Mouse (Mus musculus): ENCODE results near the gene Sart3. TPM values are rescaled to one million over a fixed set of nuclear protein-coding genes. Genes with fewer than 3 reads are reported as not detected.
A peak's percentile ranks its signal among the peaks of the same experiment; 100 is the strongest.
"Not testable (repeated sequence)": the region's sequence is repeated elsewhere in the genome, so short reads cannot be mapped to it uniquely, and the experiment has no call there.

The Sart3 gene
- total and polyA plus RNA-seq, 2 experiments from 2014 or later: 11.9 to 15.8 TPM

- Histone ChIP-seq H3K4me2 (ENCODE audit: low read depth, low read length) (no peak overlapping the region), H3K36me3 (replicated peaks; ENCODE audit: control insufficient read depth, insufficient read depth, low read length) (no peaks in the 10 kb centered on the region), H3K27ac (ENCODE audit: low read depth) (no peak overlapping the region), H3K4me3 (ENCODE audit: low read depth, low read length) (no peak overlapping the region), H3K9ac (replicated peaks; ENCODE audit: low read depth, low read length) (no peak overlapping the region), H3K9me3 (replicated peaks; ENCODE audit: control insufficient read depth, low read length) (0 out of 2 replicates have a peak, but pooled peaks cover 3% of the 10 kb centered on the region), H3K4me1 (ENCODE audit: control insufficient read depth, insufficient read depth) (no peaks in the 10 kb centered on the region), H3K27me3 (ENCODE audit: control insufficient read depth, insufficient read depth, low read length) (0 out of 2 replicates have a peak, but pooled peaks cover 3% of the 10 kb centered on the region)
- 0 out of 2 replicates have a peak, but pooled peaks have one; percentile 4 for TF ChIP-seq CTCF (IDR thresholded peaks at IDR 0.05; ENCODE audit: low read depth)
- TF ChIP-seq EP300 (IDR thresholded peaks at IDR 0.05; ENCODE audit: low read depth): no peak
- no peak for DNase-seq (ENCODE audit: low spot score)
- WGBS: 14% methylated on average over 9 of the region's 9 CpGs
- ATAC-seq (ENCODE audit: insufficient read depth, low read depth): no peak
These were observed 41.3 kb upstream of the Sart3 start for GRCm38 (mm10) chr5:113813608-113814007.

- 0 out of 2 replicates have a peak, but pooled peaks cover 3% of the 10 kb centered on the region for H3K9me3 ChIP-seq (replicated peaks; ENCODE audit: control insufficient read depth, low read length)
- 84% methylated on average over 2 of the region's 2 CpGs for WGBS
- no peaks in the 10 kb centered on the region for H3K36me3 ChIP-seq (replicated peaks; ENCODE audit: control insufficient read depth, insufficient read depth, low read length)
- no peaks in the 10 kb centered on the region for H3K4me1 ChIP-seq (ENCODE audit: control insufficient read depth, insufficient read depth)
- H3K27me3 ChIP-seq (ENCODE audit: control insufficient read depth, insufficient read depth, low read length): 0 out of 2 replicates have a peak, but pooled peaks cover 3% of the 10 kb centered on the region
- H3K27ac ChIP-seq (ENCODE audit: low read depth): no peak overlapping the region
- H3K4me3 ChIP-seq (ENCODE audit: low read depth, low read length): no peak overlapping the region
- no peak overlapping the region for H3K4me2 ChIP-seq (ENCODE audit: low read depth, low read length)
- H3K9ac ChIP-seq (replicated peaks; ENCODE audit: low read depth, low read length): no peak overlapping the region
- DNase-seq (ENCODE audit: low spot score): no peak
- no peak for TF ChIP-seq CTCF (IDR thresholded peaks at IDR 0.05; ENCODE audit: low read depth)
- no peak for TF ChIP-seq EP300 (IDR thresholded peaks at IDR 0.05; ENCODE audit: low read depth)
- ATAC-seq (ENCODE audit: insufficient read depth, low read depth): no peak
These were observed 40.3 kb upstream of the Sart3 start for GRCm38 (mm10) chr5:113812638-113813037.

DNA sequence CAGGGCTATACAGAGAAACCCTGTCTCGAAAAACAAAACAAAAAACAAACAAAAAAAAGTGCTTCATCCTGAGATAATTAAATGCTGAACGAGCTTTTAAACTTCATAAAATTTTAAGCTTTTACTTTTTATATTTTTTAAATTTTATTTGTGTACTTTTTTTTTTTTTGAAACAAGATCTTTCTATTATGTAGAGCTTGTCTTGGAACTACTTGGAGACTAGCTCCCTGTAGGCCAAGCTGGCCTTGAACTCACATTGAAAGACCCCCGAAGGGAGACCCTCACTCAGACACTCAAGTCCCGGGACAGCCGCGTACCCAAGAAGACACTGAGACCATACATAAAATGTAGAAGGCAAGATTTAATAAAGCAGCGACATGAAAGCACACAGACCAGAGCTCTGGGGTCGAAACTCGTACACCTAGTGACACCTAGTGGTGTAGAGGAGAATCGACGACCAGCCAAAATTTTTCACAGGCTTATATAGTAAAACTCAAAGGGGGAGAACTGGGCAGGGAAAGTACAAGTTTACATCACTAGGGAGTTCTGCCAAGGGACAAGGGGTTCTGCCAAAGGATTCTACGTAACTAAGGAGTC, 39.6 kb upstream of the Sart3 start:
- not testable (repeated sequence) for DNase-seq (ENCODE audit: low spot score); H3K36me3 ChIP-seq (replicated peaks; ENCODE audit: control insufficient read depth, insufficient read depth, low read length); H3K9me3 ChIP-seq (replicated peaks; ENCODE audit: control insufficient read depth, low read length); H3K4me2 ChIP-seq (ENCODE audit: low read depth, low read length); H3K4me3 ChIP-seq (ENCODE audit: low read depth, low read length); ATAC-seq (ENCODE audit: insufficient read depth, low read depth); H3K27ac ChIP-seq (ENCODE audit: low read depth); H3K9ac ChIP-seq (replicated peaks; ENCODE audit: low read depth, low read length); H3K27me3 ChIP-seq (ENCODE audit: control insufficient read depth, insufficient read depth, low read length); H3K4me1 ChIP-seq (ENCODE audit: control insufficient read depth, insufficient read depth)
- 18% methylated on average over 11 of the region's 12 CpGs for WGBS
- TF ChIP-seq CTCF (IDR thresholded peaks at IDR 0.05; ENCODE audit: low read depth): peak; percentile 50

- ATAC-seq (ENCODE audit: insufficient read depth, low read depth): no peak
- Histone ChIP-seq H3K36me3 (replicated peaks; ENCODE audit: control insufficient read depth, insufficient read depth, low read length) (no peaks in the 10 kb centered on the region), H3K4me3 (ENCODE audit: low read depth, low read length) (no peak overlapping the region), H3K27me3 (ENCODE audit: control insufficient read depth, insufficient read depth, low read length) (0 out of 2 replicates have a peak, but pooled peaks cover 4% of the 10 kb centered on the region), H3K9ac (replicated peaks; ENCODE audit: low read depth, low read length) (no peak overlapping the region), H3K4me1 (ENCODE audit: control insufficient read depth, insufficient read depth) (no peaks in the 10 kb centered on the region), H3K9me3 (replicated peaks; ENCODE audit: control insufficient read depth, low read length) (0 out of 2 replicates have a peak, but pooled peaks cover 3% of the 10 kb centered on the region), H3K27ac (ENCODE audit: low read depth) (no peak overlapping the region), H3K4me2 (ENCODE audit: low read depth, low read length) (no peak overlapping the region)
- WGBS: 81% methylated on average over 4 of the region's 4 CpGs
- DNase-seq (ENCODE audit: low spot score): no peak
- TF ChIP-seq CTCF (IDR thresholded peaks at IDR 0.05; ENCODE audit: low read depth) (no peak), EP300 (IDR thresholded peaks at IDR 0.05; ENCODE audit: low read depth) (no peak)
These were observed 37.8 kb upstream of the Sart3 start for GRCm38 (mm10) chr5:113810111-113810510.

- Histone ChIP-seq H3K4me3 (ENCODE audit: low read depth, low read length) (no peak overlapping the region), H3K27ac (ENCODE audit: low read depth) (no peak overlapping the region), H3K4me1 (ENCODE audit: control insufficient read depth, insufficient read depth) (no peaks in the 10 kb centered on the region), H3K27me3 (ENCODE audit: control insufficient read depth, insufficient read depth, low read length) (0 out of 2 replicates have a peak, but pooled peaks cover 4% of the 10 kb centered on the region), H3K4me2 (ENCODE audit: low read depth, low read length) (no peak overlapping the region), H3K9me3 (replicated peaks; ENCODE audit: control insufficient read depth, low read length) (0 out of 2 replicates have a peak, but pooled peaks cover 3% of the 10 kb centered on the region), H3K36me3 (replicated peaks; ENCODE audit: control insufficient read depth, insufficient read depth, low read length) (no peaks in the 10 kb centered on the region), H3K9ac (replicated peaks; ENCODE audit: low read depth, low read length) (no peak overlapping the region)
- TF ChIP-seq EP300 (IDR thresholded peaks at IDR 0.05; ENCODE audit: low read depth) (no peak), CTCF (IDR thresholded peaks at IDR 0.05; ENCODE audit: low read depth) (no peak)
- 33% methylated on average over 2 of the region's 2 CpGs for WGBS
- ATAC-seq (ENCODE audit: insufficient read depth, low read depth) (no peak), DNase-seq (ENCODE audit: low spot score) (no peak)
These were observed 35.9 kb upstream of the Sart3 start for GRCm38 (mm10) chr5:113808177-113808576.

All from heart, postnatal 0 days (tissue).